Mouse (Mus musculus) thymus, adult 2 months (tissue): ENCODE data around the gene Eif2s2. TPM values are rescaled to one million over a fixed set of nuclear protein-coding genes. Genes with fewer than 3 reads are reported as not detected.
"Not testable (repeated sequence)": the region's sequence is repeated elsewhere in the genome, so short reads cannot be mapped to it uniquely, and the experiment has no call there.

Experiments
- DNase-seq: peaks from one replicate; pipeline ENCODE4 v3.0.0; 2021
- H3K27ac ChIP-seq: fragments of 200-500 bp; 2 replicates; pipeline ENCODE4 v1.5.1; 2012; ENCODE audit warnings: low read length, control low read depth; ENCODE audit not compliant: control insufficient read depth, insufficient read depth
- H3K27me3 ChIP-seq: fragments of 200-500 bp; 2 replicates; pipeline ENCODE4 v1.6.1; 2012; ENCODE audit warnings: mild to moderate bottlenecking, low read length, moderate library complexity, mixed read lengths; ENCODE audit not compliant: control insufficient read depth, insufficient read depth
- H3K36me3 ChIP-seq: fragments of 200-500 bp; 2 replicates; pipeline ENCODE4 v1.6.1; 2012; ENCODE audit warnings: mild to moderate bottlenecking, low read length, moderate library complexity; ENCODE audit not compliant: control insufficient read depth, insufficient read depth
- H3K4me1 ChIP-seq: fragments of 200-500 bp; replicated peaks from 2 replicates; pipeline ENCODE4 v1.6.1; 2012; ENCODE audit warnings: low read length; ENCODE audit not compliant: control insufficient read depth, insufficient read depth
- H3K4me3 ChIP-seq: fragments of 200-500 bp; 2 replicates; pipeline ENCODE4 v1.5.1; 2012; ENCODE audit warnings: mild to moderate bottlenecking, low read length, control low read depth, moderate library complexity; ENCODE audit not compliant: control insufficient read depth, insufficient read depth
- CTCF ChIP-seq: fragments of 200-500 bp; IDR thresholded peaks from 2 replicates; pipeline ENCODE4 v1.5.1; 2012; ENCODE audit warnings: mild to moderate bottlenecking, control low read depth, low read length, moderate library complexity, borderline replicate concordance; ENCODE audit not compliant: control insufficient read depth, poor library complexity, insufficient read depth; ENCODE audit errors: extremely low read depth
- POLR2A ChIP-seq: fragments of 200-500 bp; IDR thresholded peaks from 2 replicates; pipeline ENCODE4 v1.6.1; 2012; ENCODE audit warnings: mild to moderate bottlenecking, low read length, control low read depth, moderate library complexity; ENCODE audit not compliant: control insufficient read depth, poor library complexity, insufficient read depth; ENCODE audit errors: extremely low read depth
- WGBS: fragments of 180-500 bp; shearing (Covaris S2); methylation state at CpG from one replicate; pipeline ENCODE4 v1.1.7; 2018; 5-methylcytosine and 5-hydroxymethylcytosine counted together
- polyA plus RNA-seq: library from polyadenylated mRNA; depleted of rRNA; stranded (reverse); fragments of >200 nt; gene quantifications from 2 replicates; pipeline ENCODE4 v1.2.3, GENCODE M21; 2012

Gene Eif2s2
- polyA plus RNA-seq, 1 experiment, result 11.0 TPM

DNA sequence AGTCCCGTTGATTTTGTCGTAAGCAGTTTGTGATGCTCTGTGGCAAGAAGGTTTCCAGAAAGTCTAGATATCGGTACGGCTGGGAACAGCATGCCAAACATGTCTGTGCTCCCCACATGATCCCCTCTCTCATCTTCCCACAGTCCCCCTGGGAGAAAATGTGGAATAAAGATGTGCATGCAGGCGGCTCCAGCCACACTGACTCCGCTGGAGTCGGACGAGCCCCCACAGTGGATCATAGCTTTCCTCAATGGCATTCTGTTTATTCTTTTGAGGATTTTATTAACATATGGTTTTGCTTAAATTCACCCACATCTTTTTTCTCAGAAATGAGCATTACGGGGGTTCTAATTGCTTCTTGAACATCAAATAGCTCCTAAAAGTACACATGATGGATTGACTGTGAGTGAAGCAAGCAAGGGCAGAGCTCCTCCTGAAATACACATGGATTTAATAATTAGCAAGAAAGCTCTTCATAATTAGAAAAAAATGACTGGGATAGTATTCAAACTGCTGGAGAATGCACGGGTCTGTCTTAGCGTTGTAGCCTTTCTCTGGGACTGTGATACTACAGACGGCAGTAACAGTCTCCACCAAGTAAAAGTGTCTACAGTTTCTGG, 23.3 kb upstream of the Eif2s2 start:
- DNase-seq, result no peak
- Histone ChIP-seq H3K4me1 (no peaks in the 10 kb centered on the region), H3K4me3 (no peak overlapping the region), H3K27ac (no peak overlapping the region), H3K36me3 (no peaks in the 10 kb centered on the region), H3K27me3 (no peaks in the 10 kb centered on the region)
- 94% methylated on average over 12 of the region's 12 CpGs for WGBS
- no peak for TF ChIP-seq CTCF
- TF ChIP-seq POLR2A, result no peak

DNA sequence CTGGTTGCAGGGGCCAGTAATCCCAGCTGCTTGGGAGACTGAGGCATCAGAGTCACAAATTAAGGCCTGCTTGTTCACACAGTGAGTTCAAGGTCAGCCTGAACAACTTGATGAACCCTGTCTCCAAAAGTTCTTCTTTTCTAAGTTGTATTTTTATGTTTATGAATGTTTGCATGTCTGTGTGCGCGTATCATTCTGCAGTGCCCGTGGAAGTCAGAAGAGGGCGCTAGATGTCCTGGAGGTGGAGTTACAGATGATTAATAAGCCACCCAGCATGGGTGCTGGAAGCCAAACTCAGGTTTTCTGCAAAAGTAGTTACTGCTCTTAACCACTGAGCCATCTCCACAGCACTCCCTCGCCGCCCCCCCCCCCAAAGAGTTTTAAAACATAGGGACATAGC, 17.1 kb upstream of the Eif2s2 start:
- H3K36me3 ChIP-seq, result no peaks in the 10 kb centered on the region
- 90% methylated on average over 6 of the region's 6 CpGs for WGBS
- no peaks in the 10 kb centered on the region for H3K4me1 ChIP-seq
- no peaks in the 10 kb centered on the region for H3K27me3 ChIP-seq
- no peak overlapping the region for H3K27ac ChIP-seq
- TF ChIP-seq POLR2A, result no peak
- no peak for TF ChIP-seq CTCF
- no peak for DNase-seq
- no peak overlapping the region for H3K4me3 ChIP-seq

DNA sequence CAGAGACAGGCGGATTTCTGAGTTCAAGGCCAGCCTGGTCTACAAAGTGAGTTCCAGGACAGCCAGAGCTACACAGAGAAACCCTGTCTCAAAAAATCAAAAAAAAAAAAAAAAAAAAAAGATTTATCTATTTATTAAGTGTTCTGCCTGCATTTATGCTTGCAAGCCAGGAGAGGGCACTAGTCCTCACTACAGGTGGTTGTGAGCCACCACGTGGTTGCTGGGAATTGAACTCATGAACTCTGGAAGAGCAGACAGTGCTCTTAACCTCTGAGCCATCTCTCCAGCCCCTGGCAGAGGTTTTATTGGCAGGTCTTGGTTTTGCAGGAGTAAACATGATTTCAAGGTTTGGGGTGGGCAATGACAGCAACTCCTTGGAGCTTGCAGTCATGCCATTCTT, 15.5 kb upstream of the Eif2s2 start:
- H3K4me1 ChIP-seq, H3K27ac ChIP-seq, H3K27me3 ChIP-seq, H3K4me3 ChIP-seq, DNase-seq, H3K36me3 ChIP-seq: not testable (repeated sequence)
- WGBS, result 49% methylated on average over 2 of the region's 2 CpGs

DNA sequence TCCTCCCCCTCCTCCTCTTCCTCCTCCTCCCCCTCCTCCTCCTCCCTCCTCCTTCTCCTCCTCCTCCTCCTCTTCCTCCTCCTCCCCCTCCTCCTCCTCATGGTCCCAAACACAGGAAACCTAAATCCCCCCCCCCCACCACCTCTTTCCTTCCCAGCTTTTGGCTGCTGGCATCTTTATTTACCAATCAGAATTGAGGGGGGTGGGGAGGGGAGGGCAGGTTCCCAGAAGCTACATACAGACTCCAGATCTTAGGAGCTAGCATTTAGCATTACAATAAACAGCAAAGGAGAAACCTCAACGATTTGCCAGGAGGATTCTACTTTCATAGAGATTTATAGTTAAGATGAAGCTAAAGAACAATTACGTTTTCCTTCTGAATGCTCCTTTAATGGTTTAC, 13.1 kb upstream of the Eif2s2 start:
- Histone ChIP-seq H3K27ac (no peak overlapping the region), H3K4me1 (no peaks in the 10 kb centered on the region), H3K36me3 (no peaks in the 10 kb centered on the region), H3K4me3 (no peak overlapping the region), H3K27me3 (no peaks in the 10 kb centered on the region)
- WGBS, result 77% methylated on average over 2 of the region's 2 CpGs
- no peak for DNase-seq
- no peak for TF ChIP-seq CTCF
- no peak for TF ChIP-seq POLR2A

DNA sequence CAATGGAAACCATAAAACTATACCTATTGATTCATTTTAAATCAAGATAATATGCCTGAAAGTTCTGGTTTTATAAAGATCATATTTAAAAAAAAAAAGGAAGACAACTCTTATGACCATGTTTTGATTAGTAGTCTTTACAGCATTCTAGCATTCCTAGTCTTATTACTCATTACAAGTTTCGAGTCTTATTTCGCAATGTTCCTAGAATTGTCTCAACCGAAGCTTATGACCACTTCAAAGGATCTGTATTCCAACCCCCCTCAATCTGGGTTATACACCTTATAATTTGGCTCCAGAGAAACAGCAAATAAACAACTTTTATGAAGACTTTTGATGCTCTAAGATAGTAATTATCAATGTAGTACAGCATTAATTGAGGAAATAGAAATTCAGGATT, 9.4 kb upstream of the Eif2s2 start:
- 42% methylated on average over 3 of the region's 3 CpGs for WGBS
- TF ChIP-seq CTCF, result no peak
- TF ChIP-seq POLR2A, result no peak
- no peak overlapping the region for H3K4me3 ChIP-seq
- no peaks in the 10 kb centered on the region for H3K36me3 ChIP-seq
- H3K27ac ChIP-seq, result no peak overlapping the region
- H3K27me3 ChIP-seq, result no peaks in the 10 kb centered on the region
- no peaks in the 10 kb centered on the region for H3K4me1 ChIP-seq
- no peak for DNase-seq

DNA sequence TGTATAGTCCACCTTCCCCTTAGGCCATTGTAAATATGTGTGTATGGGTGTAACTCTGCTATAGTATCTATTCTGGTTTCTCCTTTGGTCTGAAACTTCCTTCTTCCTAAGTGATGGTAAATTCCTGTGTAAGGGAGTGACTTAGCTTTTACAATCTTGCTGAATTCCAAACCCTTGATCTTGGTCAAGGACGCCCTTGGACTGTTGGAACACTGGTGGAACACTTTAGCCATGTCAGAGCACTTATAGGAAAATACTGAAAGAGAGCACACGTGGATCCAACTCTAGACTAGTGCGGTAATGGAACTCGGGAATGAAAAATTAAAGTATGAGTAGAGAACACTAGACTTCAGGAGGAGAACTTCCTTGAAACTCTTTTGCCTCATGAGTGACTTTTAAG, 6.7 kb upstream of the Eif2s2 start:
- H3K27ac ChIP-seq, DNase-seq, H3K27me3 ChIP-seq, H3K4me1 ChIP-seq, H3K36me3 ChIP-seq, H3K4me3 ChIP-seq: not testable (repeated sequence)
- 94% methylated on average over 4 of the region's 4 CpGs for WGBS

DNA sequence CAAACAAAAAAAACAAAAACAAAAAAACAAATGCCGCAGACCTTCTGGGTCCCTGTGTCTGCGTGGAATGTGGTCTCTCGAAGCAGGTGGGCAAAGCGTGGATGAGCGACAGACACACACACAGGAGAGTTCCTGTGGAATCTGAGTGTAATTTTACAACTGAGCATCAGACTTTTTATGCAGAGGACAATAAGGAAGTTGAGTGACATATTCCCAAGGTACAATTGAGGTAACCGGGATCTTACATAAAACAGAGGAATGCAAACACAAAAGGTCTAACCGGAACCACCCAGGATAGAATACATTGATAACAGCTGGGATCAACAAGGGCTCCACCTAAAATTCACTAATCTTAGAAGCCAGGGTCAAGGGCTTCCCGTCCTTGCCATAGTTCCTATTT, 6.3 kb upstream of the Eif2s2 start:
- 95% methylated on average over 8 of the region's 8 CpGs for WGBS
- not testable (repeated sequence) for H3K4me3 ChIP-seq, H3K27ac ChIP-seq, H3K4me1 ChIP-seq, DNase-seq, H3K27me3 ChIP-seq, H3K36me3 ChIP-seq
